Mouse (Mus musculus): ENCODE results near the gene Dlec1. TPM values are rescaled to one million over a fixed set of nuclear protein-coding genes. Genes with fewer than 3 reads are reported as not detected.

Gene Dlec1
- polyA plus RNA-seq, 1 experiment from 2014 or later, result 0.64 TPM

DNA sequence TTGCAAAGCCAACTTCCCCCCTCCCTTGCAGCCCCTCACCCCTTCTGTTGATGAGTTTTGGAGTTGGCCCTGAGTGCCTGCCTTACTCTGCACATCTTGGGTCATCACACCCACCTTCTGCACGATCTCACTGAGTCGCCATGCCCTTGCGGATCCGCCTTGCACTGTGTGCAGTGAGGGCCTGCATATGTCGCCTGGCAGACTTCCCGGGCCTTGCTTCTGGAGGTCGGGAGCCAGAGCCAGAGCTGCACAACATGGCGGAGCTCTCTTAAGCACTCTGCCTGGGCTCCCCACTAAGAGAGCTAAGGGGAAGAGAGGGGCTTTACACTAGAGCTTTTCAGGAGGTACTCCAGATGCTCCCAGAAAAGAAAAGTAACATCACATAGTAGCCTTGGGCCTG lies 42.4 kb downstream of the Dlec1 start:
- H3K27ac ChIP-seq (ENCODE audit: low read length), result no peak overlapping the region
- ATAC-seq (no peak), DNase-seq (ENCODE audit: low spot score) (no peak)
- no peak overlapping the region for H3K4me2 ChIP-seq (replicated peaks; ENCODE audit: low read depth, low read length)
- no peak overlapping the region for H3K4me3 ChIP-seq (ENCODE audit: low read depth, low read length)
- no peaks in the 10 kb centered on the region for H3K9me3 ChIP-seq (ENCODE audit: low read length)
- WGBS, result 63% methylated on average over 8 of the region's 8 CpGs
- no peaks in the 10 kb centered on the region for H3K27me3 ChIP-seq (replicated peaks; ENCODE audit: insufficient read depth, low read length)
- TF ChIP-seq CTCF (IDR thresholded peaks at IDR 0.05) (no peak), EP300 (IDR thresholded peaks at IDR 0.05) (no peak)
- H3K36me3 ChIP-seq (ENCODE audit: insufficient read depth, low read length), result no peaks in the 10 kb centered on the region
- no peaks in the 10 kb centered on the region for H3K4me1 ChIP-seq (ENCODE audit: insufficient read depth, low read depth, low read length)
- H3K9ac ChIP-seq (replicated peaks; ENCODE audit: low read depth), result no peak overlapping the region

DNA sequence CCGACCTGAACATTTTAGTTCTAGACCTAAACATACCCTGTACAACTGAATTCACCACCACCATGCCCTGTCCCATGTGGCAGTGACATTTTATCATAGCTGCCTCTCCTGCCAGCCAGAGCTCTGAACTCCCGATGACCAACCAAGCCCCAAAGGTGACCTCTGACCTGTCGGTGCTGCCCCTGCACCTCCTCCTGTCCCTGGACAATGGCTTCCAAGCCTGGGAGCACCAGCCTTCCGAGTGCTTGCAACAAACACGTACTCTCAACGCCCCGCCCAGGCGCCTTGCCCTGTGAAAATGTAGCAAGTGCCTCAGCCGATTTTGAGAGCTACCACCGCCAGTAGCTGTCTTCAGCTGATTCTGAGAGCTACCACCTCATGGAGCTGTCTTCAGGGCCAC lies 42.9 kb downstream of the Dlec1 start:
- Histone ChIP-seq H3K27me3 (replicated peaks; ENCODE audit: insufficient read depth, low read length) (no peaks in the 10 kb centered on the region), H3K4me2 (replicated peaks; ENCODE audit: low read depth, low read length) (no peak overlapping the region), H3K4me3 (ENCODE audit: low read depth, low read length) (no peak overlapping the region), H3K27ac (ENCODE audit: low read length) (no peak overlapping the region), H3K4me1 (ENCODE audit: insufficient read depth, low read depth, low read length) (no peaks in the 10 kb centered on the region), H3K9me3 (ENCODE audit: low read length) (no peaks in the 10 kb centered on the region), H3K36me3 (ENCODE audit: insufficient read depth, low read length) (no peaks in the 10 kb centered on the region), H3K9ac (replicated peaks; ENCODE audit: low read depth) (no peak overlapping the region)
- ATAC-seq, result no peak
- 52% methylated on average over 10 of the region's 10 CpGs for WGBS
- TF ChIP-seq CTCF (IDR thresholded peaks at IDR 0.05) (no peak), EP300 (IDR thresholded peaks at IDR 0.05) (no peak)
- DNase-seq (ENCODE audit: low spot score), result no peak

- Histone ChIP-seq H3K9ac (replicated peaks; ENCODE audit: low read depth) (no peak overlapping the region), H3K27me3 (replicated peaks; ENCODE audit: insufficient read depth, low read length) (no peaks in the 10 kb centered on the region), H3K4me2 (replicated peaks; ENCODE audit: low read depth, low read length) (no peak overlapping the region), H3K27ac (ENCODE audit: low read length) (no peak overlapping the region), H3K4me3 (ENCODE audit: low read depth, low read length) (no peak overlapping the region), H3K36me3 (ENCODE audit: insufficient read depth, low read length) (no peaks in the 10 kb centered on the region), H3K4me1 (ENCODE audit: insufficient read depth, low read depth, low read length) (no peaks in the 10 kb centered on the region), H3K9me3 (ENCODE audit: low read length) (no peaks in the 10 kb centered on the region)
- WGBS, result 67% methylated on average over 6 of the region's 6 CpGs
- ATAC-seq (no peak), DNase-seq (ENCODE audit: low spot score) (no peak)
- TF ChIP-seq EP300 (IDR thresholded peaks at IDR 0.05), result no peak
- no peak for TF ChIP-seq CTCF (IDR thresholded peaks at IDR 0.05)
Observed at GRCm38 (mm10) chr9:119145638-119146037, 43.4 kb downstream of the Dlec1 start.

DNA sequence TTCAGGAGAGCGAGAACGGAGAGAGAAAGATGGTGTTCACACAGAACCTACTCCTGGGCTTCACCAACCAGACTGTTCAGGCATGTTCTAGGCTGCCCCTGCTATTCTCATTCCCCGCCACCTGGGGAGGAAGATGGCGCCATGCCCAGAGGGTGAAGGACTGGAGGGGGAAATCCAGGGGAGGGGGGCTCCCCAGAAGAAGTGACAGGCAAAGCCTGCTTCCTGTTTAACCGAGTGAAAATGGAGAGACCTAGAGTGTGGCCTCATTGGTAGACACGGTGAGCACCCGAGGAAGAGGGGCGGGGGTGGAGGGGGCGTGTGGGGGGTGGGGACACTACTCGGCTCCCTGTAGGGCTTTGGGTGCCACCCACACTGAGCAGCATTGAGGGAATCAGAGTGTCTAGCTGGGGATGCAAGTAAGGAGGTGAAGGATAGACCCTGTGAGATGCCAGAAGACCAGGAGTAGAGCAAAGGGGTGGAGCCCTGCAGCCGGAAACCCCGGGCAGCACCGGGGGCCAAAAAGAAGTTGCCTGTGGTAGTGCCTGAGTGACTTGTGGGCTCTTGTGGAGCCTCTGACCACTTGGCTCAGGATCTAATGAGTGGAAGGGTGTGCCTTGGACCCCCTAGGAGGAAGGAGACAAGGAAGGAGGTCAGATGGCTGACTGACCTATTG lies 44.0 kb downstream of the Dlec1 start:
- TF ChIP-seq CTCF (IDR thresholded peaks at IDR 0.05) (no peak), EP300 (IDR thresholded peaks at IDR 0.05) (no peak)
- WGBS, result 61% methylated on average over 12 of the region's 13 CpGs

DNA sequence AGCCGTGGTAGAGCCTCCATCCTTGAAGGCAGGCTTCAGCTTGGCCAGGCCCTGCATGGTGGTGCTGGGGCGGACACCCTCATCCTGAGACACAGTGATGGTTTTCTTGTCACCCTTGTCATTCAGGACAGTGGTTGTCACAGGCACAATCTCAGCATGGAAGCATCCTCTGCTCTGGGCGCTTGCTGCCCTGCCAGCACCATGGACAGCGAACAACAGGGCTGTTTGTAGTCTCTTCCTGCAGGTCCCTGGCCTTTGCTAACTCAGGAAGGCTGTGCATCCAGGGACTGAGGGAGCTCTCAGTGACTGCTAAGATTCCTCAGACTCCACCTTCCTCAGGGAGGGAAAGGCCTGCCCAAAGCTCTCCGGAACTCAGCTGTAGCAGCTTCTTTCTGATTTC lies 47.3 kb downstream of the Dlec1 start:
- no peaks in the 10 kb centered on the region for H3K36me3 ChIP-seq (ENCODE audit: insufficient read depth, low read length)
- no peaks in the 10 kb centered on the region for H3K27me3 ChIP-seq (replicated peaks; ENCODE audit: insufficient read depth, low read length)
- ATAC-seq (peak; percentile 53), DNase-seq (ENCODE audit: low spot score) (peak; percentile 71)
- no peak overlapping the region for H3K9ac ChIP-seq (replicated peaks; ENCODE audit: low read depth)
- H3K4me1 ChIP-seq (ENCODE audit: insufficient read depth, low read depth, low read length), result no peaks in the 10 kb centered on the region
- H3K4me2 ChIP-seq (replicated peaks; ENCODE audit: low read depth, low read length), result no peak overlapping the region
- 23% methylated on average over 5 of the region's 5 CpGs for WGBS
- H3K9me3 ChIP-seq (ENCODE audit: low read length), result no peaks in the 10 kb centered on the region
- no peak overlapping the region for H3K27ac ChIP-seq (ENCODE audit: low read length)
- TF ChIP-seq CTCF (IDR thresholded peaks at IDR 0.05) (no peak), EP300 (IDR thresholded peaks at IDR 0.05) (no peak)
- no peak overlapping the region for H3K4me3 ChIP-seq (ENCODE audit: low read depth, low read length)

More for the DNA sequence above, 44.0 kb downstream of the Dlec1 start:
- H3K4me2 ChIP-seq (replicated peaks; ENCODE audit: low read depth, low read length), result no peak overlapping the region
- DNase-seq (ENCODE audit: low spot score) (no peak), ATAC-seq (no peak)
- no peak overlapping the region for H3K4me3 ChIP-seq (ENCODE audit: low read depth, low read length)
- no peaks in the 10 kb centered on the region for H3K4me1 ChIP-seq (ENCODE audit: insufficient read depth, low read depth, low read length)
- H3K27ac ChIP-seq (ENCODE audit: low read length), result no peak overlapping the region
- H3K9ac ChIP-seq (replicated peaks; ENCODE audit: low read depth), result no peak overlapping the region
- H3K27me3 ChIP-seq (replicated peaks; ENCODE audit: insufficient read depth, low read length), result no peaks in the 10 kb centered on the region
- no peaks in the 10 kb centered on the region for H3K36me3 ChIP-seq (ENCODE audit: insufficient read depth, low read length)
- no peaks in the 10 kb centered on the region for H3K9me3 ChIP-seq (ENCODE audit: low read length)

DNA sequence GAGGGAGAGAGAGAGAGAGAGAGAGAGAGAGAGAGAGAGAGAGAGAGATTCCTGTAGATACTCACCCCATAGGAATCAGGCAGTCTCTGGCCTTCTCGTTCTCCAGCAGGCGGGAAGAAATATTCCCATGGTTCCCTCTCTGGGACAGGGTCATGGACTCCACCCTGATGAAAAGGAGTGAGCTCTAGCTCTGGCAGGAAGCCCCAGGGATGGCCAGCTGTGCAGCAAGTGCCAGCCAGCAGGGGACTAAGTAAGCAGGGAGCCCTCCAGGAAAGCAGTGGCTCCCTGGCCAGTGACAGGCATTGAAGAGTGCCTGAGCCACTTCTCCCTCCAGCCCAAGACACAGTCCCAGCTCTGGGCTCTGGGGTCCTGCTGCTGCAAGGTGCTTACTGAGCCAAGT lies 49.5 kb downstream of the Dlec1 start:
- Histone ChIP-seq H3K36me3 (ENCODE audit: insufficient read depth, low read length) (no peaks in the 10 kb centered on the region), H3K9me3 (ENCODE audit: low read length) (no peaks in the 10 kb centered on the region), H3K4me2 (replicated peaks; ENCODE audit: low read depth, low read length) (no peak overlapping the region), H3K4me3 (ENCODE audit: low read depth, low read length) (no peak overlapping the region), H3K27ac (ENCODE audit: low read length) (no peak overlapping the region), H3K9ac (replicated peaks; ENCODE audit: low read depth) (no peak overlapping the region), H3K27me3 (replicated peaks; ENCODE audit: insufficient read depth, low read length) (no peaks in the 10 kb centered on the region; the same call in 1 of the 2 replicates), H3K4me1 (ENCODE audit: insufficient read depth, low read depth, low read length) (no peaks in the 10 kb centered on the region)
- TF ChIP-seq EP300 (IDR thresholded peaks at IDR 0.05) (no peak), CTCF (IDR thresholded peaks at IDR 0.05) (no peak)
- WGBS, result 38% methylated on average over 2 of the region's 2 CpGs
- no peak for ATAC-seq
- DNase-seq (ENCODE audit: low spot score), result no peak

Measured in lung, postnatal 0 days (tissue).